Mouse (Mus musculus) erythroblast, embryonic 14.5 days (primary cell): ENCODE results near the gene 6030458C11Rik.

Experiments used
- GATA1 ChIP-seq: IDR thresholded peaks from 2 replicates; pipeline ENCODE4 v1.6.1; 2012; ENCODE audit warnings: low read length, inconsistent platforms, mixed read lengths
- TAL1 ChIP-seq: IDR thresholded peaks from 3 replicates; pipeline ENCODE4 v1.6.1; 2012; ENCODE audit warnings: low read length, inconsistent platforms, mixed read lengths

GRCm38 (mm10) chr15:12760747-12761146 is 63.7 kb downstream of the 6030458C11Rik start:
- TF ChIP-seq TAL1: no peak
- TF ChIP-seq GATA1: no peak
